Mouse (Mus musculus) liver, embryonic 14.5 days (tissue): ENCODE results near the gene Cmc1. TPM values are rescaled to one million over a fixed set of nuclear protein-coding genes. Genes with fewer than 3 reads are reported as not detected.

Experiments
- ATAC-seq: fragments of 200-750 bp; cut with Nextera tagmentation; 2 replicates; pipeline ENCODE4 v1.8.0; 2017; ENCODE audit warnings: moderate number of reproducible peaks, mild to moderate bottlenecking, moderate library complexity; ENCODE audit not compliant: insufficient read depth
- DNase-seq, 3 experiments: peaks; one replicate each; pipeline ENCODE4 v3.0.0-alpha.2; 2012 to 2013; ENCODE audit warnings: low read depth in 3 of 3, low spot score in 3 of 3
- H3K27ac ChIP-seq: fragments of 300-500 bp; sonication (generic); 2 replicates; pipeline ENCODE4 v1.5.1; 2014; ENCODE audit warnings: moderate library complexity, mild to moderate bottlenecking, control low read depth, inconsistent platforms
- H3K27me3 ChIP-seq: fragments of 300-500 bp; sonication (generic); 2 replicates; pipeline ENCODE4 v1.6.1; 2014; ENCODE audit warnings: mild to moderate bottlenecking, low read length, moderate library complexity; ENCODE audit not compliant: control insufficient read depth, insufficient read depth
- H3K36me3 ChIP-seq: fragments of 300-500 bp; sonication (generic); replicated peaks from 2 replicates; pipeline ENCODE4 v1.6.1; 2014; ENCODE audit warnings: low read depth; ENCODE audit not compliant: control insufficient read depth, insufficient read depth
- H3K4me1 ChIP-seq, 2 experiments: fragments of 200-500 bp in 1 of 2; fragments of 300-500 bp in 1 of 2; sonication (generic) in 1 of 2; replicated peaks; 2 replicates each; pipeline ENCODE4 v1.6.1; 2012 to 2014; ENCODE audit warnings: antibody characterized with exemption in 1 of 2, inconsistent platforms in 1 of 2, low read length in 1 of 2; ENCODE audit not compliant: control insufficient read depth in 2 of 2, insufficient read depth in 2 of 2
- H3K4me2 ChIP-seq: fragments of 300-500 bp; sonication (generic); 2 replicates; pipeline ENCODE4 v1.6.1; 2014; ENCODE audit warnings: low read depth, mild to moderate bottlenecking, control low read depth, moderate library complexity
- H3K4me3 ChIP-seq, 2 experiments: fragments of 200-500 bp in 1 of 2; fragments of 300-500 bp in 1 of 2; sonication (generic) in 1 of 2; 2 replicates each; pipeline ENCODE4 v1.5.1; 2012 to 2014; ENCODE audit warnings: low read depth in 2 of 2, low read length in 2 of 2, mild to moderate bottlenecking in 2 of 2, control low read depth in 1 of 2, inconsistent platforms in 1 of 2, moderate library complexity in 1 of 2; ENCODE audit not compliant: insufficient read depth in 1 of 2
- H3K9ac ChIP-seq: fragments of 300-500 bp; sonication (generic); replicated peaks from 2 replicates; pipeline ENCODE4 v1.6.1; 2014; ENCODE audit warnings: mild to moderate bottlenecking, control low read depth, moderate library complexity
- H3K9me3 ChIP-seq: fragments of 300-500 bp; sonication (generic); 2 replicates; pipeline ENCODE4 v1.6.1; 2016; ENCODE audit warnings: low read length, mixed read lengths; ENCODE audit not compliant: control insufficient read depth
- CTCF ChIP-seq: IDR thresholded peaks from 2 replicates; pipeline ENCODE4 v1.5.1; 2016; ENCODE audit warnings: antibody characterized with exemption, low read depth, control low read depth
- EP300 ChIP-seq: IDR thresholded peaks from 2 replicates; pipeline ENCODE4 v1.6.1; 2016; ENCODE audit warnings: antibody characterized with exemption, low read depth
- WGBS: fragments of 180-500 bp; shearing (Covaris S2); extraction: QIAGEN DNeasy Blood & Tissue Kit; methylation state at CpG from one replicate; pipeline ENCODE4 v1.1.7; 2014; ENCODE audit not compliant: insufficient replicate concordance; 5-methylcytosine and 5-hydroxymethylcytosine counted together
- polyA plus RNA-seq, 2 experiments: library from polyadenylated mRNA; depleted of rRNA in 1 of 2; stranded (reverse) in 1 of 2; unstranded in 1 of 2; fragments of >200 nt; fragmentation: Nextera tagmentation in 1 of 2; extraction: Ambion mirVana in 1 of 2; gene quantifications; 2 replicates each; pipeline versions ENCODE4 v1.2.1 to v1.2.3; 2012 to 2014

Cmc1 gene
- polyA plus RNA-seq, 2 experiments: 4.2 to 28.8 TPM

GRCm38 (mm10) chr9:118188374-118188773, 38.4 kb upstream of the Cmc1 start:
- DNase-seq (no peak), ATAC-seq (no peak)
- WGBS: 77% methylated on average over 6 of the region's 6 CpGs

GRCm38 (mm10) chr9:118187420-118187819, 37.4 kb upstream of the Cmc1 start:
- TF ChIP-seq EP300 (no peak), CTCF (no peak)
- Histone ChIP-seq H3K36me3 (no peaks in the 10 kb centered on the region), H3K27ac (no peak overlapping the region), H3K9me3 (no peaks in the 10 kb centered on the region), H3K4me2 (no peak overlapping the region), H3K4me1 (no peaks in the 10 kb centered on the region), H3K4me3 (no peak overlapping the region), H3K9ac (no peak overlapping the region), H3K27me3 (no peaks in the 10 kb centered on the region)
- WGBS: 72% methylated on average over 7 of the region's 7 CpGs
- ATAC-seq: no peak
- no peak for DNase-seq

More at GRCm38 (mm10) chr9:118188374-118188773, 38.4 kb upstream of the Cmc1 start:
- no peak overlapping the region for H3K4me2 ChIP-seq
- H3K36me3 ChIP-seq: no peaks in the 10 kb centered on the region
- no peak overlapping the region for H3K9ac ChIP-seq
- H3K4me1 ChIP-seq: no peaks in the 10 kb centered on the region
- TF ChIP-seq CTCF (peak; percentile 40; the same call in 1 of the 2 replicates), EP300 (no peak)
- no peaks in the 10 kb centered on the region for H3K9me3 ChIP-seq
- no peak overlapping the region for H3K4me3 ChIP-seq
- no peaks in the 10 kb centered on the region for H3K27me3 ChIP-seq
- H3K27ac ChIP-seq: no peak overlapping the region

GRCm38 (mm10) chr9:118186776-118187175, 36.8 kb upstream of the Cmc1 start:
- WGBS: 73% methylated on average over 10 of the region's 10 CpGs
- ATAC-seq (no peak), DNase-seq (no peak)
- Histone ChIP-seq H3K9me3 (no peaks in the 10 kb centered on the region), H3K4me2 (no peak overlapping the region), H3K27ac (no peak overlapping the region), H3K27me3 (no peaks in the 10 kb centered on the region), H3K9ac (no peak overlapping the region), H3K36me3 (no peaks in the 10 kb centered on the region), H3K4me3 (no peak overlapping the region), H3K4me1 (no peaks in the 10 kb centered on the region)
- no peak for TF ChIP-seq EP300
- TF ChIP-seq CTCF: no peak

GRCm38 (mm10) chr9:118179136-118180025, 29.4 kb upstream of the Cmc1 start:
- Histone ChIP-seq H3K36me3 (no peaks in the 10 kb centered on the region), H3K27me3 (no peaks in the 10 kb centered on the region), H3K4me3 (no peak overlapping the region), H3K27ac (no peak overlapping the region), H3K4me1 (no peaks in the 10 kb centered on the region), H3K9me3 (no peaks in the 10 kb centered on the region), H3K4me2 (no peak overlapping the region), H3K9ac (no peak overlapping the region)
- TF ChIP-seq EP300 (no peak), CTCF (no peak)
- WGBS: 73% methylated on average over 18 of the region's 18 CpGs
- no peak for DNase-seq
- ATAC-seq: no peak

- H3K9me3 ChIP-seq: no peaks in the 10 kb centered on the region
- ATAC-seq (no peak), DNase-seq (no peak)
- no peaks in the 10 kb centered on the region for H3K27me3 ChIP-seq
- no peak overlapping the region for H3K27ac ChIP-seq
- H3K4me3 ChIP-seq: no peak overlapping the region
- no peak overlapping the region for H3K9ac ChIP-seq
- no peaks in the 10 kb centered on the region for H3K4me1 ChIP-seq
- no peak for TF ChIP-seq EP300
- TF ChIP-seq CTCF: no peak
- 39% methylated on average over 3 of the region's 3 CpGs for WGBS
- no peak overlapping the region for H3K4me2 ChIP-seq
- H3K36me3 ChIP-seq: no peaks in the 10 kb centered on the region
These were observed 26.7 kb upstream of the Cmc1 start for GRCm38 (mm10) chr9:118176687-118177086.
